Mouse (Mus musculus): Measurements from ENCODE around the gene Pisd.
"Not testable (repeated sequence)": the region's sequence is repeated elsewhere in the genome, so short reads cannot be mapped to it uniquely, and the experiment has no call there.

The Pisd gene

DNA sequence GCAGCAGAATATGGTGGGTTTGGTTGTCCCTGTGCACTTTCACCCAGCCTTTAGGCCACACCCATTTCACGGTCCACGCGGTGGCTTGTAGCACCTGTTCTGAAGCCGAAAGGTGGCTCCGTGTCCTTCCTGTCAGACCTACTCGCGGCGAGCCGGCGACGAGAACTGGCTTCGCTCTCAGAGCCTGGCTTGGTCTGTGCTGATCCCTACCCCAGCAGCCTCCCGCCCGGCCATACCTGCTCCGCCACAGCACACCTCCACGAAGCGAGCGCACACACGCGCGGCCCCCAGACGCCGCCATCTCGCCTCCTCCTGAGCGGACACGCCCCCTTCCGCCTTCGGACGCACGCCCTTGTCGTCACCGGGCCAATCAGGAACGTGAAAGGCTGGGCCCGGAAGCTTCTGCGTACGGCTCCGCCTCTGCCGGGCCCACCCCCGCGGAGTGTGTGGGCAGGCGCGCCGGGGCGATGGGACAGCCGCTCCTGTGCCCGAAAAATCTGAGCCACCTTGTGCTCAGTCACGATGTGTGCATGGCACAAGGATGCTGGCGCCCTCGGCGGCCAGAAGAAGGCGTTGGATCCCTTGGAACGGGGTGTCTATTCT lies at the start of gene Pisd:
Gene Pisd (minus strand): TSS at position 334 of the 603 bp plus-strand sequence.
- peak; percentile 93 for DNase-seq (ENCODE audit: extremely low read depth, insufficient read length, low spot score)

GRCm38 (mm10) chr5:32834497-32834896 lies 49.1 kb upstream of the Pisd start:
- DNase-seq (ENCODE audit: extremely low read depth, insufficient read length, low spot score): no peak

DNA sequence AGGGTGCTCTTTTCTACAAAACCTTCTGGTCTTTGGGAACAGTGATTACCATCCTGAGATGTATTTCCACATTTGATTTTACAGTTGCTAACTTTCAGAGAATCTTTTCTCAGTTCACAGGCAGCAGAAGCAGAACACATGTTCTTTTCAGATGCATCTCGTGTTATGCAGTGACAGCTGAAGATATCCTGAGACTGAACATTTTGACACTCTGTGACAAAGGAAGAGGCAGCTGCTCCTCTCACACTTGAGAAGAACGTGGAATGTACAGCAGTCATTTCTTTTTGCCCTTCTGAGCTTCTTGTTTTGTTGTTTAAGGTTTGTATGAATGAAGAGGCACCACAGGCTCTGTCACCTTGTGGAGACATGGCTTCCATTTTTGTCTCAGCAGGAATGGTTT lies 44.6 kb upstream of the Pisd start:
- DNase-seq (ENCODE audit: extremely low read depth, insufficient read length, low spot score): no peak

- not testable (repeated sequence) for DNase-seq (ENCODE audit: extremely low read depth, insufficient read length, low spot score)
Measured at GRCm38 (mm10) chr5:32828766-32829165, 43.3 kb upstream of the Pisd start.

GRCm38 (mm10) chr5:32827009-32827408 lies 41.6 kb upstream of the Pisd start, which contains the start of gene Gm20671:
Gm20671 (minus strand) TSS chr5:32827109.
- DNase-seq (ENCODE audit: extremely low read depth, insufficient read length, low spot score): no peak

- DNase-seq (ENCODE audit: extremely low read depth, insufficient read length, low spot score): no peak
Measured at GRCm38 (mm10) chr5:32820471-32820870, 35.0 kb upstream of the Pisd start.

DNA sequence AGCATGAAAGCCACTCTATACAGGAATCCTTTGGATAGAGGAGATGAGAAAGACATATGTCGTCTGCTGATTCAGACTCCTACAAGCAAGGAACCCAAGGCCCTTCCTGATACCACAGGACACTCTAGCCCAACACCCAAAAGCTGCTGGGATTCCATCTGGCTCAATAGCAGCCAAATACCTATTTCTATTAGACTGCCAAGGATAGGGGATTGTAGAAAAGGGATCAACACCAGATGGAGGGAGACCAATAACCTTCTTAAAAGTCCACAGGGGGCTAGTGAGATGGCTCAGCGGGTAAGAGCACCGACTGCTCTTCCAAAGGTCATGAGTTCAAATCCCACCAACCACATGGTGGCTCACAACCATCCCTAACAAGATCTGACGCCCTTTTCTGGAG lies 29.9 kb upstream of the Pisd start:
- DNase-seq (ENCODE audit: extremely low read depth, insufficient read length, low spot score): no peak

- DNase-seq (ENCODE audit: extremely low read depth, insufficient read length, low spot score): not testable (repeated sequence)
Measured at GRCm38 (mm10) chr5:32786454-32786853, 1.0 kb upstream of the Pisd start.

DNA sequence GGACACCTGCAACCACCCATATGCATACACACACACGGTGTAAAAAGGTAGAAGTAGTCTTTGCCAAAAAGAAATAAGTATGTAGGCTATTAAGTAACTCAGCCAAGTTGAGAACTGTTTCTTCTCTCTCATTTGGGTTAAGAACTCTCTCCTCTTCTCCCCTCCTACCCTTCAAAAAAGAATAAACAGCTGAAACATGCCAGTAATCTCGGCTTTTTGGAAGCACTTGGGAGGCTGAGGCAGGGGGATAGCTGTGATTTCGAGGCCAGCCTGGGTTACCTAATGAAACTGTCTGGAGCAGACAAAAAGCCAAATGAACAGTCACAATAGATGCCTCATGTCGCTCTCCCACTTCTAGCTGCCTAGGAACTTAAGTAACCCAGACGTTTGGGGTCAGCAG lies 720 bp downstream of the Pisd start:
- no peak for DNase-seq (ENCODE audit: extremely low read depth, insufficient read length, low spot score)

DNA sequence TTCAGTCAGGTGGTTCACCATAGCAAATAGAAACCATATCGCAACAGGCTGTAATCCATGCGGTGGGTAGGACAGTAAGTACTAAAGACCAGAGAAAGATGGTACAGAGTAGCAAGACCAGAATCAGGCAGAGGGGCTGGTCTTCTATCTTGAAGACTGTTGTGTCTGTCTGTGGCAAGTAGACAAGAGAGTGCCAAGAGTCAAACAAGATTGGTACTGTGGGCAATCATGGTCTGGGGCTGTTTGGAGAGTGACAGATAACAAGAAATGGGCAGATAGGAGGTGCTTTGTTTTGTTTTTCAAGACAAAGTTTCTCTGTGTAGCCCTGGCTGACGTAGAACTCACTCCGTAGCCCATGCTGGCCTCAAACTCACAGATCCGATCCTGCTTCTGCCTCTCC lies 3.9 kb downstream of the Pisd start:
- DNase-seq (ENCODE audit: extremely low read depth, insufficient read length, low spot score): no peak

DNA sequence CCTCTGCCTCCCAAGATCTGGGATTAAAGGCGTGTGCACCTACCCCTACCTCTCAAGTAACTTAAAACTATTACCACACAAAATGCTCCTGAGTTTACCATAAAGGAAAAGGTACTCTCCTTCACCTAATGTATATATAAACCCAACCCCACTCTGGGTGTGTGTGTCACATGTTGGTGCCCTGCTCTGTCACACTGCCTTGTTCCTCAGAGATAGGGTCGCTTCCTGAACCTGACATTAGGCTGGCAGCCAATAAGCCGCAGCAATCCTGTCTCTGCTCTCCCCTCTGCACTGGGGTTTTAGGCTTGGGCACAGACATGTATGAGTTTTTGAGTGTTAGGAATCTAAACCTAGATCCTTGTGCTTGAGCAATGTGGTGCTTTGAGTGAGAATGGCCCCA lies 7.3 kb downstream of the Pisd start:
- DNase-seq (ENCODE audit: extremely low read depth, insufficient read length, low spot score): no peak

DNA sequence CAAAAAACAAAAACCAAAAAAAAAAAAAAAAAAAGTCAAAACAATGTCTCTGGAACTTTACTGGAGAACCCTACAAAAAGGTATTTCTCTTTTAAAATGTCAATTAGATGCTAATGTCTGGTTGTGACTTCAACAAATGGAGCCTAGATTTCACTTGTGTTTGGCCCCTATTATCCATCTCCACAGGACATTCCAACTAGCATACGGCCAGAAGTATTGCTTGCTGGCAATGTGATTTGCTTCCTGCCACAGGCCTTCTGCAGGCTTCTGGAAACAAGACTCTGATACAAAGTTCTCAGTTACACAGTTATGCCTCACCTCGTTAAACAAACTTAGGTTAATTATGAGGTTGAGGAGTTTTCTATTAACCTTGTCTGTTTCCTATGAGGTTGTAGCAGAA lies 13.1 kb downstream of the Pisd start:
- DNase-seq (ENCODE audit: extremely low read depth, insufficient read length, low spot score): no peak

DNA sequence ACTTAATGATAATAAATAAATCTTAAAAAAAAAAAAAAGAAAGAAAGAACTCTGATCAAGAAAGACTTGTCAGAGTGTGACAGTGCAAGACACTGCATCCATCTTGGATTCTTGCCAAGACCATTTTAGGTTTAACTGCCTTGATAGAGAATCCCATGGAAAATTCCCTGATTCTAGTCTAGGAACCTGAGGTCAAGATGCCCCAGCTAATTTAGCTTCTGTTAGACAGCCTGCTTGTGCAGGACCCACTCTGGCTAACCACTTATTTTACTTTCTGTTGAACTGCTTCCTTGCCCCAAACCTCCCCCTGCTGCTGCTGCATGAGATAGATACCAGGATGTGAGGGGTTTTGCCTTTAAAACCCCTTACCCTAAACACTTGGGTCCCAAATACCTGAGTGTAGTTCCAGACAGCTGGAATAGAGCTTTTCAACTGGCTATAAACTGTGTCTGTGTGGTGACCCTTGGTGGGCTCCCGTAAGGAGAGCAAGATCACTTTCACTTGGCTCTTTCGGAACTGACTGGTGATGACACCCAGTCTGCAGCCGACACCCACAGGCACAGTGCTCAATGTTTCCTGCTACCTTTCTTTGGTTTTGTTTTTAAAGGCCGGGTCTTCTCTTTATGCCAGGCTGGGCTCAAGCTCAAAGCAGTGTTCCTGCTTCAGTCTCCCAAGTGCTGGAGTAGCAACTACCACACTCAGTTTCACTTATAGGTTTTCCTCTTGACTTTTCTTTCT lies 17.6 kb downstream of the Pisd start:
- no peak for DNase-seq (ENCODE audit: extremely low read depth, insufficient read length, low spot score)

GRCm38 (mm10) chr5:32767004-32767403 lies 18.4 kb downstream of the Pisd start:
- DNase-seq (ENCODE audit: extremely low read depth, insufficient read length, low spot score): no peak

GRCm38 (mm10) chr5:32761566-32762140 lies 23.8 kb downstream of the Pisd start:
- DNase-seq (ENCODE audit: extremely low read depth, insufficient read length, low spot score): no peak

DNA sequence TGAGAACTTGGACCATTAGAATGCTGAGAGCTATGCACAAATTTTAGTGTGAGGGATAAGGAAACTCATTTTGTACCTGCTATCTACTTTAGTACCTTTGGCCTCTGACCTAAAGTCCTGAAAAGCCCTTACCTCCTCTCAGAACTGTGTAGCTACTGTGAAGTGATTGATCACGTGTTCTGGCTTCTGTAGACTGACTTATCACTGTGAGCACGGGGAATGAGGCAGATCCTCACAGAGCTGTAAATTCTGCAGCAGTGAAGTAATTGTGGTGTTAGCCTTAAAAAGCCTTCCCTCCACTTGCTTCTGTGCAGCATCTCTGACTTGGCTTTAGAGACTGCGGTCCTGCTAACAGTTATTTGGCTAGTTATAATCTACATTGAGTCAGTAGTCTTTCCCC lies 24.7 kb downstream of the Pisd start:
- no peak for DNase-seq (ENCODE audit: extremely low read depth, insufficient read length, low spot score)

GRCm38 (mm10) chr5:32760352-32760751 lies 25.1 kb downstream of the Pisd start:
- DNase-seq (ENCODE audit: extremely low read depth, insufficient read length, low spot score): not testable (repeated sequence)

GRCm38 (mm10) chr5:32759662-32760061 lies 25.8 kb downstream of the Pisd start:
- DNase-seq (ENCODE audit: extremely low read depth, insufficient read length, low spot score): no peak

DNA sequence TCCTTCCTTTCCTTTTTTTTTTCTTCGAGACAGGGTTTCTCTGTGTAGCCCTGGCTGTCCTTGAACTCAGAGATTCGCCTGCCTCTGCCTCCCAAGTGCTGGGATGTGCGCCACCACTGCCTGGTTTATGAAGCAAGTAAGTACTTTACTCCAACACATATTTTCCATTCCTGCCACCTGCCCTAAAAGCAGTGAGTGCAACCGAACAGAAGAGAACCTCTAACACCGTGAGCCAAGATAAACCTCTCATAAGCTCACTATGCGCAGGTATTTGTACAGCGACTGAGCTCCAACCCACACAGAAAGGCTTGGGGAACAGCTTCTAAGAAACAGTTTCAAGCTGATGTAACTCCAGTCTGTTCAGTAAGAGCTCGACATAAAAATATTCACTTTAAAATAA lies 29.3 kb downstream of the Pisd start:
- no peak for DNase-seq (ENCODE audit: extremely low read depth, insufficient read length, low spot score)

DNA sequence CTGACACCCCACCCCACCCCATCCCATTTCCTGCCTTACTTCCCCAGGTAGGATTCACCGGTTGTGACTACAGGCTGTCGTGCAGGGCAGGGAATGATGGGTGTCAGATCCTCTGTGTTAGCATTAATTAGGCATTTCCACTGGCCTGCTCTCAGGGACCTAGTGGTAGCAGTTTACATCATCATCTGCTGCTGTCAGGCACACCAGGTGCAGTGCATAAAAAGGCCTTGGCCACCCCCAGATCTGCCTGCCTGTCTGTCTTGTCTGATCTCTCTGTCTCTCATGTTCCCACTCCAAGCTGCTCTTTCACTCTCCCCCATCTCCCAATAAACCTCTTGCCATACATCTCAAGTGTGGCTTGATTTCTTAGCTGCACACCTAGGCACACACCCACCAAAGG lies 33.7 kb downstream of the Pisd start:
- DNase-seq (ENCODE audit: extremely low read depth, insufficient read length, low spot score): no peak

- no peak for DNase-seq (ENCODE audit: extremely low read depth, insufficient read length, low spot score)
Measured at GRCm38 (mm10) chr5:32748936-32749335, 36.5 kb downstream of the Pisd start.
